25 mouse cellular contexts compared by ENCODE assay signal in the genomic region with DNA sequence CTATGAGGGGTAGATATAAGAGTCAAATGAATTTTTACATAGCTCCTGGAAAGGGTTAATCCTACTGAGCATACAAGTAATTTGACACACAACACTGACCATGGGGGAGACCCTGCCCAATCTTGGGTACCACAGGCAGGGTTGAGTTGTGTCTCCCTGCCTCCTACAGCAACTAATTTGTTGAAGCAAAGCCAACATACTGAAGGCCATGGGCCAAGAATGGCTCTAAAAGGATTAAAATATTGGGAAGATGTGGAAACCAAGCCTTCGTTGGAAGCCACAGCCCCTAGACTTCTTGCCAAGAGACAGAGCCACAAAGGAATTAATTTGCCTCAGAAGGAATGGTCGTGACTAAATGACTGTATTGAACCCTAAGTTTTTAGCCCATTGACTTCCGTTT. TPM values are rescaled to one million over a fixed set of nuclear protein-coding genes. Genes with fewer than 3 reads are reported as not detected.
DNase-seq lines count a peak whose midpoint lies in the region; ATAC-seq and TF ChIP-seq lines count a peak whose summit lies in the region.
"Had no signal": no experiment of that assay in that cellular context is flagged by ENCODE, and none has a peak within 500 bp of the region (broad histone marks: within the 10 kb centered on the region; RNA-seq: fewer than 3 reads in every experiment).

No protein-coding gene starts in this region.

- no peaks in the 10 kb centered on the region for H3K27me3 ChIP-seq in cerebellum, adult 2 months (ENCODE audit: control insufficient read depth, insufficient read depth, low read length)
- H3K27me3 ChIP-seq in hindbrain, postnatal 0 days (ENCODE audit: insufficient read depth, low read length): no peaks in the 10 kb centered on the region
- no peaks in the 10 kb centered on the region for H3K27me3 ChIP-seq in hindbrain, embryonic 11.5 days (ENCODE audit: control insufficient read depth, insufficient read depth, low read length)
- H3K27me3 ChIP-seq in lung, postnatal 0 days (replicated peaks; ENCODE audit: insufficient read depth, low read length): no peaks in the 10 kb centered on the region
- H3K27me3 ChIP-seq: forebrain, embryonic 12.5 days; limb, embryonic 15.5 days; midbrain, embryonic 12.5 days had no signal

- TF ChIP-seq EP300 in lung, postnatal 0 days (IDR thresholded peaks at IDR 0.05): no peak

- TF ChIP-seq CTCF in cerebellum, adult 2 months (IDR thresholded peaks at IDR 0.05; ENCODE audit: borderline replicate concordance, insufficient read depth, low read depth, low read length): no peak
- TF ChIP-seq CTCF in hindbrain, postnatal 0 days (IDR thresholded peaks at IDR 0.05; ENCODE audit: low read depth): no peak
- TF ChIP-seq CTCF in lung, postnatal 0 days (IDR thresholded peaks at IDR 0.05): no peak

- H3K4me3 ChIP-seq in cerebellum, adult 2 months (replicated peaks; ENCODE audit: insufficient read depth, low read depth, low read length): no peak overlapping the region
- no peak overlapping the region for H3K4me3 ChIP-seq in hindbrain, postnatal 0 days (ENCODE audit: low read length)
- H3K4me3 ChIP-seq in hindbrain, embryonic 11.5 days (ENCODE audit: low read depth, low read length): no peak overlapping the region
- no peak overlapping the region for H3K4me3 ChIP-seq in lung, postnatal 0 days (ENCODE audit: low read depth, low read length)
- H3K4me3 ChIP-seq: forebrain, embryonic 12.5 days; kidney, embryonic 15.5 days; limb, embryonic 15.5 days; midbrain, embryonic 12.5 days; myocyte had no signal

- DNase-seq in cerebellum, postnatal 10 days: peak; percentile 41 to 60
- no peak for DNase-seq in cerebellum, adult 2 months
- DNase-seq in hindbrain, postnatal 0 days (ENCODE audit: low spot score): peak; percentile 69
- DNase-seq in hindbrain, embryonic 11.5 days (ENCODE audit: low spot score): no peak
- DNase-seq in lung, postnatal 10 days: peak; percentile 3
- DNase-seq in lung, postnatal 0 days (ENCODE audit: low spot score): no peak
- DNase-seq in adipocyte (ENCODE audit: low spot score): peak; percentile 11
- DNase-seq in spleen, adult 12 weeks (ENCODE audit: low spot score): no peak
- DNase-seq: gastrocnemius, postnatal 36 days; kidney, adult 11 months; thymus, adult 18-20 months had no signal

- no peak for TF ChIP-seq POLR2A in cerebellum, adult 2 months (IDR thresholded peaks at IDR 0.05; ENCODE audit: borderline replicate concordance, insufficient read depth, low read length)

- no peaks in the 10 kb centered on the region for H3K9me3 ChIP-seq in hindbrain, postnatal 0 days (ENCODE audit: low read length)
- H3K9me3 ChIP-seq in hindbrain, embryonic 11.5 days (ENCODE audit: control insufficient read depth, low read length): no peaks in the 10 kb centered on the region
- no peaks in the 10 kb centered on the region for H3K9me3 ChIP-seq in lung, postnatal 0 days (ENCODE audit: low read length)
- H3K9me3 ChIP-seq: forebrain, embryonic 12.5 days; kidney, embryonic 15.5 days; limb, embryonic 15.5 days; midbrain, embryonic 12.5 days had no signal

- H3K4me1 ChIP-seq in cerebellum, adult 2 months (ENCODE audit: control insufficient read depth, insufficient read depth, low read length): no peaks in the 10 kb centered on the region
- no peaks in the 10 kb centered on the region for H3K4me1 ChIP-seq in hindbrain, postnatal 0 days (ENCODE audit: insufficient read depth, low read length)
- no peaks in the 10 kb centered on the region for H3K4me1 ChIP-seq in hindbrain, embryonic 11.5 days (replicated peaks; ENCODE audit: control insufficient read depth, insufficient read depth, low read length)
- H3K4me1 ChIP-seq in lung, postnatal 0 days (ENCODE audit: insufficient read depth, low read depth, low read length): no peaks in the 10 kb centered on the region
- H3K4me1 ChIP-seq: forebrain, embryonic 12.5 days; kidney, embryonic 15.5 days; midbrain, embryonic 12.5 days had no signal

- H3K36me3 ChIP-seq in hindbrain, postnatal 0 days (ENCODE audit: insufficient read depth, low read length): no peaks in the 10 kb centered on the region
- H3K36me3 ChIP-seq in hindbrain, embryonic 11.5 days (ENCODE audit: control insufficient read depth, insufficient read depth, low read length): no peaks in the 10 kb centered on the region
- no peaks in the 10 kb centered on the region for H3K36me3 ChIP-seq in lung, postnatal 0 days (ENCODE audit: insufficient read depth, low read length)
- H3K36me3 ChIP-seq: forebrain, embryonic 12.5 days; kidney, embryonic 15.5 days; limb, embryonic 15.5 days; midbrain, embryonic 12.5 days had no signal

- peak; percentile 32; the same call in 1 of the 2 replicates for ATAC-seq in hindbrain, postnatal 0 days
- no peak for ATAC-seq in hindbrain, embryonic 11.5 days (ENCODE audit: low FRiP score)
- ATAC-seq in lung, postnatal 0 days: no peak
- ATAC-seq: CD4-positive, CD25-positive, alpha-beta regulatory T cell, adult 4 months had no signal

- no peak overlapping the region for H3K9ac ChIP-seq in hindbrain, postnatal 0 days (replicated peaks; ENCODE audit: low read length)
- H3K9ac ChIP-seq in hindbrain, embryonic 11.5 days (ENCODE audit: low read depth, low read length): no peak overlapping the region
- no peak overlapping the region for H3K9ac ChIP-seq in lung, postnatal 0 days (replicated peaks; ENCODE audit: low read depth)
- H3K9ac ChIP-seq: forebrain, embryonic 12.5 days; kidney, embryonic 15.5 days; limb, embryonic 15.5 days; liver, embryonic 14.5 days; midbrain, embryonic 12.5 days had no signal

- H3K27ac ChIP-seq in cerebellum, adult 2 months (ENCODE audit: insufficient read depth, low read length): no peak overlapping the region
- H3K27ac ChIP-seq in hindbrain, postnatal 0 days: no peak overlapping the region
- no peak overlapping the region for H3K27ac ChIP-seq in hindbrain, embryonic 11.5 days (ENCODE audit: low read depth, low read length)
- H3K27ac ChIP-seq in lung, postnatal 0 days (ENCODE audit: low read length): no peak overlapping the region
- H3K27ac ChIP-seq: forebrain, embryonic 12.5 days; kidney, embryonic 15.5 days; limb, embryonic 15.5 days; liver, embryonic 14.5 days; midbrain, embryonic 12.5 days had no signal

- WGBS in cerebellum, adult 2 months: 15% methylated on average over 3 of the region's 3 CpGs
- 31% methylated on average over 3 of the region's 3 CpGs for WGBS in hindbrain, postnatal 0 days
- 75% methylated on average over 3 of the region's 3 CpGs for WGBS in hindbrain, embryonic 11.5 days
- 48% methylated on average over 3 of the region's 3 CpGs for WGBS in lung, postnatal 0 days

- H3K4me2 ChIP-seq in hindbrain, postnatal 0 days (ENCODE audit: low read depth, low read length): no peak overlapping the region
- no peak overlapping the region for H3K4me2 ChIP-seq in hindbrain, embryonic 11.5 days (replicated peaks; ENCODE audit: low read depth, low read length)
- H3K4me2 ChIP-seq in lung, postnatal 0 days (replicated peaks; ENCODE audit: low read depth, low read length): no peak overlapping the region
- H3K4me2 ChIP-seq: forebrain, embryonic 12.5 days; kidney, embryonic 15.5 days; limb, embryonic 15.5 days; midbrain, embryonic 12.5 days had no signal

RNA-seq across cellular contexts. Expression of a gene that starts 48.7 kb away (rescaled TPM):
- 0.11 and 0.19 TPM in 2 replicates for polyA plus RNA-seq in cerebellum, adult 2 months (2012; rRNA removed)
- total RNA-seq in hindbrain, postnatal 0 days (2014; rRNA removed): 0.25 and 0.47 TPM in 2 replicates
- polyA plus RNA-seq in hindbrain, postnatal 0 days (2015; fragmentation: Nextera tagmentation; extraction: Ambion mirVana): 0.37 and 0.44 TPM in 2 replicates
- 0.10 and 0.19 TPM in 2 replicates for polyA plus RNA-seq in hindbrain, embryonic 11.5 days (2014; fragmentation: Nextera tagmentation; extraction: Ambion mirVana)
- not detected in 2 replicates for polyA plus RNA-seq in lung, postnatal 0 days (2015; fragmentation: Nextera tagmentation; extraction: Ambion mirVana)
- total RNA-seq: gastrocnemius, postnatal 36 days; heart, adult 8-10 months; heart, postnatal 25 days; layer of hippocampus, adult 8-10 months; layer of hippocampus, postnatal 36 days; left cerebral cortex, postnatal 10 days had no signal
- polyA plus RNA-seq: CD4-positive, CD25-positive, alpha-beta regulatory T cell, adult 4 months; cortical plate, adult 2 months; forebrain, embryonic 12.5 days; heart, embryonic 14.5 days; limb, embryonic 15.5 days; liver, embryonic 14.5 days; myocyte had no signal

Comparison
In these comparisons a context has a peak if more than half of its experiments do, and no peak if none do; other contexts are left out.
1. DNase-seq: peak in cerebellum, postnatal 10 days (2 of 2), hindbrain, postnatal 0 days (single experiment), lung, postnatal 10 days (single experiment) and adipocyte (single experiment); none in cerebellum, adult 2 months (0 of 2), hindbrain, embryonic 11.5 days (single experiment), lung, postnatal 0 days (single experiment) and spleen, adult 12 weeks (single experiment).